Mouse (Mus musculus): ENCODE measurements around the gene Gpd1l.
A peak's percentile ranks its signal among the peaks of the same experiment; 100 is the strongest.
"Not testable (repeated sequence)": the region's sequence is repeated elsewhere in the genome, so short reads cannot be mapped to it uniquely, and the experiment has no call there.

The Gpd1l gene

DNA sequence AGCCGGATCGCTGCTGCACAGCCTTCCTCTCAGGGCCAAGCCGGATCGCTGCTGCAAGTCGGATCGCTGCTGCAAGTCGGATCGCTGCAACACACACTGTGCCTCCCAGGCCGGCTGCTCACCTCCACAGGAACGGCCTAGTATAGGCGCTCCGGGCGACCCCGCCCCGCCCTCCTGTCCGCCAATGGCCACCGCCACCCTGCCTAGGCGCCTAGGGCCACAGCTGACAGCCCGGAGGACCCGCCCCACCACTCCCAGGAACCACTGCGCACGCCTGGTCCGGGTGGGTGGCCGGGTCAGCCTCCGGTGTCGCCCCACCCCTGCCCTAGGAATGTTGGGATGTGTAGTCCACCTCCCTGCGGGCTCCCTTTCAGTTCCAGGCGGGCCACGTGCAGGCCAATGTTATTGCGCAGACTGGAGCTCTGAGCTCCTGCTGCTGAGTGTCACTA is at the start of gene Gpd1l:
Gene Gpd1l (minus strand): TSS at position 265 of the 449 bp plus-strand sequence.
- peak; percentile 97 to 99 for DNase-seq

DNA sequence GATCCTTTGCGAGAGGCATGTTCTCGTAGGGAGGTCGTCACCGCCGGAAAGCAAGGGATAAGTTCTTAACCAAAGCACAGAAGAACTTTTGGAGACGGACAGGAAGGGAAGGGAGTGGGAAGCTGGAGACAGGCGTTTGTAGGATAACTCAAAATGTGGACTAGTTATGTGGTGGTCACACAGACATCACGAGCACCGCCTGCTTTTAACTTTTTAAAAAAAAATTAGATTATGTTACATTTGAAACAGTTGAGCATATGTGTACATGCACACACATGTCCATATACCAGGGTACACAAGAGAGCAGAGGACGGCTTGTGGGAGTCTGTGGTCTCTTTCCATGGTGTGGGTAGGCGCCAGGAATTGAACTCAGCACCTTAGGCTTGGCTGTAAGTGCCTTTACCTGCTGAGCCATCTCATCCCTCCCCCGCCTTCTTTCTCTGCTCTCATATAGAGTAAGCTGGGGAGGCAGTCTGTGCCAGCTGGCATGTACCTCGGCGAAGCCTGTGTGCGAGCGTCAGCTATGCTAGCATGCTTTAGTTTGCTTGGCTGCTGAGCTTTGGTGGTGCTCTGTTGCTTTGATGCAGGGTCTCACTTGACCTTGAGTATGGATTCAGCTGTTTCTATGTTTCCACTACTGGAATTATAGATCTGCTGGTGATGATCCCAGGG is 49.0 kb upstream of the Gpd1l start, which contains the start of gene Rps27rt:
Gene Rps27rt (minus strand): TSS at position 51 of the 672 bp plus-strand sequence.
- DNase-seq: no peak

DNA sequence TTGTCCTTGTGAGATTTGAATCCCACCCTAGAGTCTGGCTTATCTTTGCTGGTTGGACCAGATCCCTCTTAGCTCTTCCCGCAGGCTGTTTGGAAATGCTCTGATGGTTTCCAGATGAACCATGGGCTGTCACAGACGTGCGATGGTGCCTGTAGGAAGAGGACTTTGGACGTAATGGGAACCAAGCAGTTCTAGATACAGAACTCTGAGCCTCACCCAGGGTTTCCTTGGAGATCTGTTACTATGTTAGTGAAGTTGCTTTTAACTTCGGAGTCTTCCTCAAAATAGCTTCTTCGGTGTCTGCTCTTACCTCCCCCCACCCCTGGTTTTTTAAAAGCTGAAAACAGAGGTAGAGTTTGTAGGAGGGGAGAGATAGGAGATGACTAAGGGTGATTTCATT is 46.2 kb upstream of the Gpd1l start:
- DNase-seq: no peak

DNA sequence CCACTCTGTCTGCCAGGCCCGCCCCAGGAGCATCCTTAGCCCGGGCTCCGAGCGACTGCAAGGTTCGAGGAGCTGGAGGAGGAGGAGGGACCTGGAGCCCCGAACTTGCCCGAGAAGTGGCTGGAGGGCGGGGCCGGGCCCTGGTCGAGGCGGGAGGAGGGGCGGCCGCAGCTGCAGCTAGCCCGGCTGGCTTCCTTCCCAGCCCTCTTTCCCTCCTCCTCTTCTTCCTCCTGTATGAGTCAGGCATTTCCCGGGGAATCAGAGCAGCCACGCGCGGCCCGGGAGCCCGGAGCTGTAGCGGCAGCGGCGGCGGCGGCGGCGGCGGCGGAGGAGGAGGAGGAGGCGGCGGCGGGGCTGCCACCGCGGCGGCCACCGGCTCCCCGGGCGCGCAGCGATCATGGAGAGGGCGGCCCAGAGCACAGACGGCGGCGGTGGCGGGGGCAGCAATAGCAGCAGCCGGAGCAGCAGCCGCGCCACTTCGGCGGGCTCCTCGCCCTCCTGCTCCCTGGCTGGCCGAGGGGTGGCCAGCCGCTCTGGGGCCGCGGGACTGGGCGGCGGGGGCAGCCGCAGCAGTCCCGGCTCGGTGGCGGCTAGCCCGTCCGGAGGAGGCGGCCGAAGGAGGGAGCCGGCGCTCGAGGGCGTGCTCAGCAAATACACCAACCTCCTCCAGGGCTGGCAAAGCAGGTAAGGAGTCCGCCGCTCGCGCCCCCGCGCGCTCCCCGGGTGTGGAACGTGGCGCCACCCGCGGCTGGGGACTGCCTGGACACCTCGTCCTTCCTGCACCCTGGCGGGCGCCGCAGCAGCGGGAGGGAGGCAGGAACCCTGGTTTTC is 44.7 kb upstream of the Gpd1l start, which contains the start of gene Osbpl10:
Gene Osbpl10 (plus strand): TSS at position 289 of the 831 bp plus-strand sequence.
- peak; percentile 81 for DNase-seq

DNA sequence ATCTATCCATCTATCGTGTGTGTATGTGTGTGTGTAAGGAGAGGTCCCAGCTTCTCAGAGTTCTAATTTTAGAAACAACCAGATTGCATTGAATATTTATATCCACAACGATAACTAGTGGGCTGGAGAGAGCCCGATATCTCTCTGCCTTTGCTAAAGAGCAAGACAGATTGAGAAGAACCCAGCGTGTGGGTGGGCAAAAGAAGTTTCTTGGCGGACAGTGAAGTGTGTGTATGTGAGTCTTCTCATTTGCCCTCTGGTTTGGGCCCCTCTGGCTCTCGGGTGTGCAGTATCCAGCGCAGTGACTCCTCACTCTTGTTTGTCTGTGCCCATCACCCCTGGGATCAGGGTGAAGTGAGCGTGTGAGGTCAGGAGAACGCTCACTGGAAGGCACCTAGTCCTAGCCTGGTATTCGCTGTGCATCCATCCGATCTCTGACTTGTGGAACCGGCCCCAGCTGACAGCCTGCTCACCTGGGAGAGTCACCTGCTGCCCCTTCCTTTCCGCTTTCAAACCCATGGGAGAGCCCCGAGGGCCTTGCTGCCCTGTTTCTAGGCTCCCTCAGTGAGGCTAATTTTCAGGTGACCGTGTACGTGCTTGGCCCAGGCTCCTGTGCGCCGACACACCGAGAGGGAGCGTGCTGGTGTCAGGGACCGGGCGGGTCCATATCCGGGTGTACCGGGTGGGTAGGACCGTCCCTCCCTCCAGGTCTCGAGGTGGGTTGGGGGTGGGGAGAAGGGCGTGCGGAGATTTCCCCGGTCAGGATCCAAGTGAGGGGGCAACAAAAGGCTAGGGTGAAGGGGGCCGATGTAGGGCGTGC is 43.9 kb upstream of the Gpd1l start:
- DNase-seq: peak; percentile 61 to 67

GRCm38 (mm10) chr9:114966286-114966685 is 32.5 kb upstream of the Gpd1l start:
- not testable (repeated sequence) for DNase-seq

DNA sequence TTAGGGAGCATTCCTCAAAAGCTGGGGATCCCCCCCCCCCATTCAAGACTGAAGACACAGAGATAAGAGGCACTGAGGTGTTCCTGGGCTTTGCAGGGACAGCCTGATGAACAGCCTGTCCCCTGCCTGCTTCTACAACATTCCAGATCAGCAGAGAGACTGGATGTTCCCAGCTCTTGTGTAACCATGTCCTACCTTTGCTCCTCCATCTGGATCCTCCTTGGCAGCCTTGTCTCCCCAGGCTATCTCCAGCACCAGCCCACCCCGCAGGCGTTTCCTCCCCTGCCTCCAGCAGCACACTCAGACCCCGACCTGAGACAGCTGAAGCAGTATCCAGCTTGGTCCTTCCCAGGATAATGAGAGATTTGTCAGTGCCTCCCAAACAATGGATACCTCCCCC is 30.3 kb upstream of the Gpd1l start:
- DNase-seq: no peak

- no peak for DNase-seq
These were observed 27.1 kb upstream of the Gpd1l start for GRCm38 (mm10) chr9:114960844-114961243.

DNA sequence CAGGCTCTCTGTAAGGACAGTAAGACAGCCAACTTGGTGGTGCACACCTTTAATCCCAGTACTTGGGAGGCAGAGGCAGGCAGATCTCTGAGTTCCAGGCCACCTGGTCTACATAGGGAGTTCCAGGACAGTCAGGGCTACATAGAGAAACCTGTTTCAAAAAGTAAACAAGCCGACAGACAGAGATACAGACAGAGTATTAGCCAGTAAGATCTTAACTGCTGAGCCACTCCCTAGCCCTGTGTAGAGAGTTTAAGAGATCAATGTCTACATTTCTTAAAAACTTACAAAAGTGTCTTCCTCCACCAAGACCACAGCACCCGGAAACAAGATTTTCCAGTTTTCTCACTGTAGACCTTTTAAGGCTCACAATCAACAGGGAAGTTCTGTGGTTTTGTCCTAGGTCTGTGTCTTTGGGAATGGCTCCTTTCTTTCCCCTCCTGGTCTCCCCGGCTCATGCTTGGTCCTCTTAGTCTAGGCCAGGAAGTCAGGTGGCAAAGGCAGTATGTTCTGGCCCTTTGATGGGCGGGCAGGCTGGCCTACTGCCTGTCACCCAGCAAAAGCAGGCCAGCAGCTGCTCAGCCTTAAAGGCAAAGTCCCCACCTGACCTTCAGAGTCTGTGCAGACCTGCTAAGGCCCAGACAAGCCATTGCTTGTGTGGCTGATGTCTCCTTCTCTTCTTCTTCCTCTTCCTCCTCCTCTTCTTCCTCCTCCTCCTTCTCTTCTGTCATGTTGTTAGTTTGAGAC is 26.4 kb upstream of the Gpd1l start:
- DNase-seq: no peak

- DNase-seq: peak; percentile 41 to 42
These were observed 23.2 kb upstream of the Gpd1l start for GRCm38 (mm10) chr9:114956945-114957344.

DNA sequence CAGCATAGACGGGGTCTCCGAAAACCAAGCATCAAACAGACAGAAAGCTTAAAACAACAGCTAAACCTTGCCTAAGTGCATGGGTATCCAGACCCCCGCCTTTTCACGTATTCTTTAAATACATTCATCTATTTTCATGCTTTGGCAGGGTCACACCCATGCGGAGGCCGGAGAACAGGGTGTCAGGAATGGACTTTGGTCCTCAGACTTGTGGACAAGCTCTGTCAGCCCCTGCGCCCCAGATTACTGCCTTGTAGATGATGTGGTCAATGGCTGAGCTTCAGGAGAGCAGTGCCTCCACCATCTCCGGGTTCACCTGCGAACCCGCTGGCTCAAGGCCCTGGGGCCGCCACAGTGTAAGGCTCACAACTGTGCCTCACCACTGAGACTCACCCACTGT is 21.6 kb upstream of the Gpd1l start:
- no peak for DNase-seq

GRCm38 (mm10) chr9:114952866-114953265 is 19.1 kb upstream of the Gpd1l start:
- DNase-seq: no peak

- no peak for DNase-seq
These were observed 14.6 kb upstream of the Gpd1l start for GRCm38 (mm10) chr9:114948395-114948794.

GRCm38 (mm10) chr9:114945576-114945975 is 11.8 kb upstream of the Gpd1l start:
- DNase-seq: no peak

DNA sequence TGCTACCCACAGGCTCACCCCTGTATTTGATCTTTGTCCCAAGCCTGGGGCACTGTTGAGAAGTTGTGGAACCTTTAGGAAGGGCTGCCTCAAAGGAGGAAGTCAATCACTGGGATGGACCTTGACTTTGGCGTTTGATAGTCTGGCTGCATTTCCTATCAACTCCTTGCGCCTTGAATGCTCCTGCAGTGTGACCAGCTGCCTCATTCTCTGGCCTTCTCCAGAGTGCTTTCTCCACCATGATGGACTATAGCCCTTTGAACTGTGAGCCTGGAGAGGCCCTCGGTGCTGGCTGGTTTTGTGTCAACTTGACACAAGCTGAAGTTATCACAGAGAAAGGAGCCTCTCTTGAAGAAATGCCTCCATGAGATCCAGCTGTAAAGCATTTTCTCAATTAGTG is 10.9 kb upstream of the Gpd1l start:
- DNase-seq: no peak

DNA sequence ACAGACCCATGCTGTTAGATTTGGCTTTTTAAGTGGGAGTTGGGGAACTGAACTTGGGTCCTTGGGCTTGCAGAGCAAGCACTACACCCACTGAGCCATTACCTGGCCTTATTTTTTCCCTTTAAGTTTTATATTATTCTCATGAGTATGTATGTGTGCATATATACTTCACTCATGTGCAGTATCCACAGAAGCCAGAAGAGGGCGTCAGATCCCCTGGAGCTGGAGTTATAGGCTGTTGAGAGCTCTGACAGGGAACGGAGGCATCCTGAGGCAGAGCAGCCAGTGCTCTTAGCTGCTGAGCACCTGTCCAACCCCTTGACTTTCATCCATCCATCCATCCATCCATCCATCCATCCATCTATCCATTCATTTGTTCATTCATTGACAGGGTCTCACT is 2.9 kb upstream of the Gpd1l start:
- no peak for DNase-seq

- no peak for DNase-seq
These were observed 1.5 kb upstream of the Gpd1l start for GRCm38 (mm10) chr9:114935321-114935720.

- no peak for DNase-seq
These were observed 444 bp upstream of the Gpd1l start for GRCm38 (mm10) chr9:114934231-114934630.

- peak in 1 of 2 experiments; percentile 54 for DNase-seq
These were observed 607 bp downstream of the Gpd1l start for GRCm38 (mm10) chr9:114933037-114933722.

DNA sequence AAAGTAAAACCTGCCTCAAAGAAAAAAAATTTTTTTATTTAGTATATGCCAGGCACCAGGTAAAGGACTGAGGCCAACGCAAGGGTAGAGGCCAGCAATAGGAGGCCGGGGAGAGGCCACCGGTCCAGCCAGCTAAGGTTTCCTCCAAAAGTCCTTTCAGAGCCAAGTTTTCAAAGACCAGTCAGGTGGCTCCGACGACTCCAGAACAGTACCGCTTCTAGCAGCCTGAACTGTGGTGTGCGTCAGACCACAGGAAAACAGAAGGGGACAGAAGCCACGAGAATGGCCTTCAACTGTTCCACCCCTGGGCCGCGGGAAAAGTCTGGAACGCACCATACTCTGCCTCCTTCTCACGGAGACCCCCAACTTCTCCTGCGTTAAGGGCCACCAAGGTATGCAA is 1.2 kb downstream of the Gpd1l start:
- DNase-seq: peak; percentile 12 to 20

DNA sequence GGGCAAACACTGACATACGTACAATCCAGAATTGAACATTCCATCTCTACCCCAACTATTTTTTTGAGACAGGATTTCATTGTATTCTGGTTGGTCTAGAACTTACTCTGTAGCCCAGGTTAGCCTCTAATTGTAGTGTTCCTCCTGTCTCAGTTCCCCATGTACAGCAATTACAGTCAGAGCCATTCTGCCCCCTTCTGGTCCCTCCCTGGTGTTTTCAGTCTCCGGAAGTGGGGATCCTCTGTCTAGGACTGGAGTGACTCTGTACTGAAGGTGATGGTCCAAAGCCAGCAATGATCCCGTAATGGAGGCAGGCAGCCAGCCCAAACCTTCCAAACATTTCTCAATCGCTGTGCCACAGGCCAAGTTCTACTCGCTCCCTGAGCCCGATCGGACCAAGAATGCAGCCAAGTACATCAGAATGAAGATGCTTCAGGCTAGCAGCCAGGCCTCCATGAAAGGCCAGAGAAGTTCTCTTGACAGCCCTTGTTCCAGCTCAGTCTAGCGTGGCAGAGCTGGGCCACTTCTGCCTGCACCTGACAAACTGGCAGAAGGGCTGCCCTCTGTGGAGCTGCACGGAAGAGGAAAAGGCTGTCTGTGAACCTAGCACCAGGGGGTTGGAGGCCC is 3.2 kb downstream of the Gpd1l start:
- peak; percentile 45 to 48 for DNase-seq
